Mouse (Mus musculus) forebrain, embryonic 16.5 days (tissue): Measurements from ENCODE around the gene Hivep1. TPM values are rescaled to one million over a fixed set of nuclear protein-coding genes. Genes with fewer than 3 reads are reported as not detected.

Source experiments
- ATAC-seq: fragments of 200-750 bp; cut with Nextera tagmentation; 2 replicates; pipeline ENCODE4 v1.8.0; 2017; ENCODE audit warnings: mild to moderate bottlenecking, moderate library complexity
- H3K27ac ChIP-seq: fragments of 300-500 bp; sonication (generic); 2 replicates; pipeline ENCODE4 v1.5.1; 2014; ENCODE audit warnings: low read length, control low read depth
- H3K27me3 ChIP-seq: fragments of 300-500 bp; sonication (generic); replicated peaks from 2 replicates; pipeline ENCODE4 v1.6.1; 2014; ENCODE audit warnings: low read length; ENCODE audit not compliant: control insufficient read depth, insufficient read depth
- H3K36me3 ChIP-seq: fragments of 300-500 bp; sonication (generic); 2 replicates; pipeline ENCODE4 v1.6.1; 2014; ENCODE audit not compliant: control insufficient read depth, insufficient read depth
- H3K4me1 ChIP-seq: fragments of 300-500 bp; sonication (generic); replicated peaks from 2 replicates; pipeline ENCODE4 v1.6.1; 2014; ENCODE audit warnings: low read length; ENCODE audit not compliant: control insufficient read depth, insufficient read depth
- H3K4me2 ChIP-seq: fragments of 300-500 bp; sonication (generic); 2 replicates; pipeline ENCODE4 v1.6.1; 2014; ENCODE audit warnings: mild to moderate bottlenecking, low read length, control low read depth
- H3K4me3 ChIP-seq: fragments of 300-500 bp; sonication (generic); replicated peaks from 2 replicates; pipeline ENCODE4 v1.5.1; 2014; ENCODE audit warnings: mild to moderate bottlenecking, low read length, control low read depth
- H3K9ac ChIP-seq: fragments of 300-500 bp; sonication (generic); replicated peaks from 2 replicates; pipeline ENCODE4 v1.6.1; 2014; ENCODE audit warnings: low read depth, low read length, control low read depth
- H3K9me3 ChIP-seq: fragments of 300-500 bp; sonication (generic); 2 replicates; pipeline ENCODE4 v1.6.1; 2016; ENCODE audit warnings: low read length; ENCODE audit not compliant: control insufficient read depth
- WGBS: fragments of 180-500 bp; shearing (Covaris S2); extraction: QIAGEN DNeasy Blood & Tissue Kit; methylation state at CpG from one replicate; pipeline ENCODE4 v1.1.7; 2014; 5-methylcytosine and 5-hydroxymethylcytosine counted together
- polyA plus RNA-seq: library from polyadenylated mRNA; unstranded; fragments of >200 nt; fragmentation: Nextera tagmentation; extraction: Ambion mirVana; gene quantifications from 2 replicates; pipeline ENCODE4 v1.2.1, GENCODE M21; 2015

Hivep1 gene
- polyA plus RNA-seq, 1 experiment from 2014 or later = 16.6 TPM

- H3K36me3 ChIP-seq = no peaks in the 10 kb centered on the region
- H3K9ac ChIP-seq = no peak overlapping the region
- H3K4me1 ChIP-seq = peaks cover 26% of the 10 kb centered on the region
- WGBS = 58% methylated on average over 11 of the region's 11 CpGs
- ATAC-seq = peak; percentile 41; the same call in 1 of the 2 replicates
- no peaks in the 10 kb centered on the region for H3K9me3 ChIP-seq
- H3K27ac ChIP-seq = no peak overlapping the region; the same call in 1 of the 2 replicates
- H3K27me3 ChIP-seq = no peaks in the 10 kb centered on the region
- H3K4me3 ChIP-seq = no peak overlapping the region
- H3K4me2 ChIP-seq = peak overlapping the region; percentile 42; the same call in 1 of the 2 replicates
Observed at GRCm38 (mm10) chr13:42103486-42104166, 51.8 kb downstream of the Hivep1 start.

DNA sequence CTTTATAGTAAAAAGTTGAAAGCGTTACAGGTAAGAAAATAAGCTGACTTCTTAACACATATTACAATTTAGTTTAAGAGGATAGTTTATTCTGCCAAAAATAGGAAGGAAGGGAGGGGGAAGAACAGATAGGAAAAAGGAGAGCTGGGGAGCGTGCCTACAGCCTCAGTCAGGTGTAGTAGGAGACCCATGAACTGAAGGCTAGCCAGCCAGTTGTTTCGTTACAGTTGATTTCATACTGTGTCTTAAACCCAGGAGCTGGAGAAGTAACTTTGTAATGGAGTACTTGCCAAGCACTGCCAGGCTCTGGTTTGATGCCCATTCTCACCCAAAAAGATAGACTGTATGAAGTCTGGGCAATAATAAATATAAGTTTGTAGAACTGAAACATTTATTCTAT lies 52.5 kb downstream of the Hivep1 start:
- ATAC-seq = no peak
- Histone ChIP-seq H3K9me3 (no peaks in the 10 kb centered on the region), H3K36me3 (no peaks in the 10 kb centered on the region), H3K4me3 (no peak overlapping the region), H3K9ac (no peak overlapping the region), H3K4me1 (peaks cover 26% of the 10 kb centered on the region), H3K4me2 (no peak overlapping the region), H3K27me3 (no peaks in the 10 kb centered on the region), H3K27ac (no peak overlapping the region)
- WGBS = 88% methylated on average over 3 of the region's 3 CpGs

GRCm38 (mm10) chr13:42108483-42109215 lies 56.8 kb downstream of the Hivep1 start:
- Histone ChIP-seq H3K27me3 (no peaks in the 10 kb centered on the region), H3K4me1 (peaks cover 3% of the 10 kb centered on the region), H3K36me3 (no peaks in the 10 kb centered on the region), H3K4me2 (no peak overlapping the region), H3K9me3 (no peaks in the 10 kb centered on the region), H3K27ac (no peak overlapping the region), H3K4me3 (no peak overlapping the region), H3K9ac (no peak overlapping the region)
- ATAC-seq = no peak
- 81% methylated on average over 11 of the region's 11 CpGs for WGBS

- no peak overlapping the region for H3K4me2 ChIP-seq
- WGBS = 87% methylated on average over 3 of the region's 3 CpGs
- no peaks in the 10 kb centered on the region for H3K36me3 ChIP-seq
- H3K9ac ChIP-seq = no peak overlapping the region
- H3K4me3 ChIP-seq = no peak overlapping the region
- H3K4me1 ChIP-seq = no peaks in the 10 kb centered on the region; the same call in 1 of the 2 replicates
- no peak for ATAC-seq
- no peak overlapping the region for H3K27ac ChIP-seq
- H3K27me3 ChIP-seq = no peaks in the 10 kb centered on the region
- H3K9me3 ChIP-seq = no peaks in the 10 kb centered on the region
Observed at GRCm38 (mm10) chr13:42110416-42110815, 58.6 kb downstream of the Hivep1 start.

GRCm38 (mm10) chr13:42112071-42112470 lies 60.2 kb downstream of the Hivep1 start:
- 86% methylated on average over 6 of the region's 6 CpGs for WGBS
- Histone ChIP-seq H3K4me2 (no peak overlapping the region), H3K9ac (no peak overlapping the region), H3K9me3 (no peaks in the 10 kb centered on the region), H3K4me3 (no peak overlapping the region), H3K4me1 (no peaks in the 10 kb centered on the region; the same call in 1 of the 2 replicates), H3K27me3 (no peaks in the 10 kb centered on the region), H3K27ac (no peak overlapping the region), H3K36me3 (no peaks in the 10 kb centered on the region)
- no peak for ATAC-seq

DNA sequence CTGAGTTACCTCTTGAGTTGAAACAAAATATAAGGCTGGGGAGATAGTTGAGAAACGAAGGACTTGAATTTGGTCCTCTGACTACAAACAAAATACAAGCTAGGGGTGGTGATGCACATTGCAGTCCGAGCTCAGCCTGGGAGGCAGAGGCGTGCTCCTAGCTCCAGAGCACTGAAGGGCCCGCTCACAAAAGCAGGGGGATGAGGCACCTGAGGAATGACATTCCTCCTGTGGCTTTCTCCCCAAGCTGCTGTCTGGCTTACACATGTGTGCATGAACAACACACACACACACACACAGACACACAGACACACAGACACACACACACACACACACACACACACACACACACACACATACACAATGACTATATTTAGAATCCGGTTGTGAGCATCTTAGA lies 60.9 kb downstream of the Hivep1 start:
- ATAC-seq = no peak

DNA sequence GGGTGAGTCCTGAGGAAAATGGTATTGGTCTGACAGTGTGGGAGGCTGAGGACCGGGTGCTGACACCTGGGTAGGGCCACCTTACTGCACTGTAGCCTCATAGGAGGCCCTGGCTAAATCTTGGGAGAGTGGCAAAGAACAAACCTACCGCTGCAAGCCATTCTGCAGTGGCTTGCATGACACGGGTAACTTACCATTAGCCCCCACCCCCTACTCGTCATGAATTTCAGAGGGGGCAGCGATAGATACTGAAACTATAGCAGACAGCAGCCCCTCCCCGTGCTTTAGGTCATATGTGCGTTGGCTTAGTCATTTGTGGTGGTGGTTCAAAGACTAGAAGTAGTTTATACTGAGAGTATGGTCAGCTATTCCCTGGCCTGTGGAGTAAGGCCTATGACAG lies 61.8 kb downstream of the Hivep1 start:
- Histone ChIP-seq H3K9ac (no peak overlapping the region), H3K27me3 (no peaks in the 10 kb centered on the region), H3K4me1 (no peaks in the 10 kb centered on the region), H3K27ac (no peak overlapping the region), H3K4me3 (no peak overlapping the region), H3K9me3 (no peaks in the 10 kb centered on the region), H3K4me2 (no peak overlapping the region), H3K36me3 (no peaks in the 10 kb centered on the region)
- no peak for ATAC-seq
- WGBS = 92% methylated on average over 7 of the region's 7 CpGs

More for the DNA sequence above, 60.9 kb downstream of the Hivep1 start:
- Histone ChIP-seq H3K27me3 (no peaks in the 10 kb centered on the region), H3K36me3 (no peaks in the 10 kb centered on the region), H3K9ac (no peak overlapping the region), H3K4me3 (no peak overlapping the region), H3K4me1 (no peaks in the 10 kb centered on the region; the same call in 1 of the 2 replicates), H3K9me3 (no peaks in the 10 kb centered on the region), H3K27ac (no peak overlapping the region), H3K4me2 (no peak overlapping the region)
- 72% methylated on average over 5 of the region's 5 CpGs for WGBS

- H3K4me2 ChIP-seq = no peak overlapping the region
- 88% methylated on average over 6 of the region's 6 CpGs for WGBS
- H3K27me3 ChIP-seq = no peaks in the 10 kb centered on the region
- ATAC-seq = no peak
- no peaks in the 10 kb centered on the region for H3K4me1 ChIP-seq
- no peaks in the 10 kb centered on the region for H3K36me3 ChIP-seq
- H3K27ac ChIP-seq = no peak overlapping the region
- H3K9me3 ChIP-seq = no peaks in the 10 kb centered on the region
- no peak overlapping the region for H3K9ac ChIP-seq
- H3K4me3 ChIP-seq = no peak overlapping the region
Observed at GRCm38 (mm10) chr13:42116301-42116700, 64.5 kb downstream of the Hivep1 start.

DNA sequence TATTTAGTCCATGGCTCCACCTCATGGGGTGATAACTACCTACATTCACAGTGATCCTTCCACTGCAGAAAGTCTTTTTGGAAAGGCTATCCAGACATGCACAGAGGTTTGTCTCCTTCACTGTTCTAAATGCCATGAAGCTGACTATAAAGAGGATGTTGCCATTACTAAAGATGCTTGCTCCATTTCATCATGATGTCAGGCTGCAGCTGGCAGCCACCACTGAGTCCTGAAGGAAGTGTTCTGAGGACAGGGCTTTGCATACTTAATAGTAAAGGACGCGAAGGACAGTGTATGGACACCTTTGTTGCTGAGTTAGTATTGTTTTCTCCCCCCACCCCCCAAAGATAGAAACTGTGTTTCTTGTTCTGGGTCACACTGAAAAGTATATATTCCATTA lies 67.2 kb downstream of the Hivep1 start:
- Histone ChIP-seq H3K4me1 (no peaks in the 10 kb centered on the region), H3K9ac (no peak overlapping the region), H3K4me2 (no peak overlapping the region), H3K4me3 (no peak overlapping the region), H3K27ac (no peak overlapping the region), H3K9me3 (no peaks in the 10 kb centered on the region), H3K27me3 (no peaks in the 10 kb centered on the region), H3K36me3 (no peaks in the 10 kb centered on the region)
- no peak for ATAC-seq
- 97% methylated on average over 2 of the region's 2 CpGs for WGBS
